Comparison of ENCODE assay signal across 13 mouse cellular contexts in genomic region chr5:151202925-151203324, GRCm38 (mm10). TPM values are rescaled to one million over a fixed set of nuclear protein-coding genes. Genes with fewer than 3 reads are reported as not detected.
DNase-seq lines count a peak whose midpoint lies in the region; ATAC-seq and TF ChIP-seq lines count a peak whose summit lies in the region.
"Had no signal": no experiment of that assay in that cellular context is flagged by ENCODE, and none has a peak within 500 bp of the region (broad histone marks: within the 10 kb centered on the region; RNA-seq: fewer than 3 reads in every experiment).

No protein-coding gene starts in this region.

- H3K4me1 ChIP-seq in intestine, embryonic 14.5 days (replicated peaks; ENCODE audit: control insufficient read depth, insufficient read depth, low read length): no peaks in the 10 kb centered on the region; the same call in 1 of the 2 replicates
- H3K4me1 ChIP-seq in intestine, postnatal 0 days (replicated peaks; ENCODE audit: control insufficient read depth, insufficient read depth, low read length): no peaks in the 10 kb centered on the region
- H3K4me1 ChIP-seq: liver, embryonic 12.5 days; megakaryocyte, embryonic 14.5 days had no signal

- H3K9ac ChIP-seq in intestine, embryonic 14.5 days (ENCODE audit: low read length): no peak overlapping the region
- no peak overlapping the region for H3K9ac ChIP-seq in intestine, postnatal 0 days (ENCODE audit: low read depth, low read length)
- H3K9ac ChIP-seq: liver, embryonic 12.5 days had no signal

- no peaks in the 10 kb centered on the region for H3K27me3 ChIP-seq in intestine, embryonic 14.5 days (replicated peaks; ENCODE audit: control insufficient read depth, insufficient read depth, low read length)
- H3K27me3 ChIP-seq in intestine, postnatal 0 days (replicated peaks; ENCODE audit: control insufficient read depth, insufficient read depth, low read length): no peaks in the 10 kb centered on the region
- no peaks in the 10 kb centered on the region for H3K27me3 ChIP-seq in myocyte (ENCODE audit: control insufficient read depth, insufficient read depth, insufficient read length)
- H3K27me3 ChIP-seq: liver, embryonic 12.5 days; megakaryocyte, embryonic 14.5 days had no signal

- no peak overlapping the region for H3K4me3 ChIP-seq in intestine, embryonic 14.5 days (ENCODE audit: low read depth, low read length)
- no peak overlapping the region for H3K4me3 ChIP-seq in intestine, postnatal 0 days (ENCODE audit: low read depth, low read length)
- H3K4me3 ChIP-seq in myocyte: no peak overlapping the region
- H3K4me3 ChIP-seq: liver, embryonic 12.5 days; megakaryocyte, embryonic 14.5 days had no signal

- no peak for TF ChIP-seq POLR2A in myocyte (IDR thresholded peaks at IDR 0.05; ENCODE audit: insufficient read length, low read depth)

- no peak overlapping the region for H3K4me2 ChIP-seq in intestine, embryonic 14.5 days (ENCODE audit: low read length)
- H3K4me2 ChIP-seq in intestine, postnatal 0 days (replicated peaks; ENCODE audit: low read depth): no peak overlapping the region
- no peak overlapping the region for H3K4me2 ChIP-seq in myocyte (ENCODE audit: low read depth)
- H3K4me2 ChIP-seq: liver, embryonic 12.5 days had no signal

- no peaks in the 10 kb centered on the region for H3K79me2 ChIP-seq in myocyte (ENCODE audit: control insufficient read depth, insufficient read depth)

- 34% methylated on average over 5 of the region's 5 CpGs for WGBS in intestine, embryonic 14.5 days
- 42% methylated on average over 5 of the region's 5 CpGs for WGBS in intestine, postnatal 0 days

- no peak for TF ChIP-seq CTCF in intestine, postnatal 0 days (IDR thresholded peaks at IDR 0.05; ENCODE audit: low read depth)

- no peaks in the 10 kb centered on the region for H3K36me3 ChIP-seq in intestine, embryonic 14.5 days (ENCODE audit: control insufficient read depth, insufficient read depth, low read length)
- H3K36me3 ChIP-seq in intestine, postnatal 0 days (ENCODE audit: control insufficient read depth, insufficient read depth): no peaks in the 10 kb centered on the region
- no peaks in the 10 kb centered on the region for H3K36me3 ChIP-seq in myocyte (ENCODE audit: control insufficient read depth, insufficient read depth)
- H3K36me3 ChIP-seq: liver, embryonic 12.5 days had no signal

- H3K9me3 ChIP-seq in intestine, embryonic 14.5 days (ENCODE audit: control insufficient read depth, low read length): no peaks in the 10 kb centered on the region
- H3K9me3 ChIP-seq in intestine, postnatal 0 days (ENCODE audit: control insufficient read depth): no peaks in the 10 kb centered on the region
- H3K9me3 ChIP-seq: liver, embryonic 12.5 days had no signal

- no peak overlapping the region for H3K27ac ChIP-seq in intestine, embryonic 14.5 days (ENCODE audit: low read depth)
- H3K27ac ChIP-seq in intestine, postnatal 0 days (ENCODE audit: low read depth, low read length): no peak overlapping the region
- H3K27ac ChIP-seq: liver, embryonic 12.5 days had no signal

- peak; percentile 47 for DNase-seq in intestine, embryonic 14.5 days (ENCODE audit: low spot score)
- DNase-seq in ovary, adult 18-20 months (ENCODE audit: low spot score): peak; percentile 44
- DNase-seq in ovary, postnatal 36 days (ENCODE audit: low spot score): no peak
- DNase-seq in ZHBTc4 (ENCODE audit: low read depth, low spot score): peak; percentile 12
- DNase-seq: cerebellum, adult 8-10 months; embryo, embryonic 11 days; thymus, postnatal 25 days had no signal

- no peak for ATAC-seq in intestine, embryonic 14.5 days (replicated peaks; ENCODE audit: low FRiP score, low TSS enrichment, low read depth)
- no peak for ATAC-seq in intestine, postnatal 0 days
- no peak for ATAC-seq in granulocyte monocyte progenitor cell, adult 5-6 weeks (replicated peaks; ENCODE audit: poor library complexity, severe bottlenecking)
- ATAC-seq: liver, embryonic 12.5 days had no signal

- no peak overlapping the region for H3ac ChIP-seq in myocyte (ENCODE audit: control insufficient read depth, insufficient read length)

TF ChIP-seq in myocyte, 11 proteins besides CTCF, POLR2A, EP300 and RAD21:
- TF ChIP-seq MYOD1 (IDR thresholded peaks at IDR 0.05; ENCODE audit: control insufficient read depth in 1 of 3, insufficient read length in 2 of 3, low read depth in 2 of 3): no peak
- peak; percentile 41 for TF ChIP-seq MAX (IDR thresholded peaks at IDR 0.05; ENCODE audit: low read depth)
- TF ChIP-seq CEBPB (IDR thresholded peaks at IDR 0.05; ENCODE audit: insufficient read depth, poor library complexity, severe bottlenecking): peak; percentile 59; the same call in 1 of the 2 replicates
- peak; percentile 50 for TF ChIP-seq USF1 (IDR thresholded peaks at IDR 0.05; ENCODE audit: low read depth)

RNA-seq across cellular contexts. Expression of gene Stard13, which starts 30.7 kb away (rescaled TPM):
- 13.0 and 15.3 TPM in 2 replicates for polyA plus RNA-seq in intestine, embryonic 14.5 days (2014; fragmentation: Nextera tagmentation; extraction: Ambion mirVana)
- 3.7 and 5.1 TPM in 2 replicates for polyA plus RNA-seq in intestine, postnatal 0 days (2015; fragmentation: Nextera tagmentation; extraction: Ambion mirVana)
- polyA plus RNA-seq in myocyte (2012; fragmentation: generic; extraction: Trizol): 15.2 TPM
- not detected in 2 replicates for total RNA-seq in granulocyte monocyte progenitor cell, adult 5-6 weeks (2014; fragmentation: Nextera tagmentation)
- total RNA-seq in granulocyte monocyte progenitor cell, adult 5-6 weeks (2017): not detected in 2 replicates
- total RNA-seq: monocyte, adult 5-6 weeks had no signal
